Mouse (Mus musculus) heart, embryonic 14.5 days (tissue): ENCODE results near the gene Gstp1. TPM values are rescaled to one million over a fixed set of nuclear protein-coding genes. Genes with fewer than 3 reads are reported as not detected.
A peak's percentile ranks its signal among the peaks of the same experiment; 100 is the strongest.

ENCODE experiments used
- ATAC-seq: fragments of 200-750 bp; cut with Nextera tagmentation; 2 replicates; pipeline ENCODE4 v1.8.0; 2017; ENCODE audit warnings: low read depth, moderate TSS enrichment; ENCODE audit not compliant: insufficient number of reproducible peaks, insufficient read depth, low FRiP score
- H3K27ac ChIP-seq, 2 experiments: fragments of 200-500 bp in 1 of 2; fragments of 300-500 bp in 1 of 2; sonication (generic) in 1 of 2; replicated peaks in 1 of 2; 2 replicates each; pipeline ENCODE4 v1.5.1; 2012 to 2014; ENCODE audit warnings: low read depth in 2 of 2, low read length in 2 of 2, control low read depth in 1 of 2, mild to moderate bottlenecking in 1 of 2, mixed read lengths in 1 of 2; ENCODE audit not compliant: control insufficient read depth in 1 of 2, insufficient read depth in 1 of 2
- H3K27me3 ChIP-seq: fragments of 300-500 bp; sonication (generic); 2 replicates; pipeline ENCODE4 v1.6.1; 2014; ENCODE audit warnings: mild to moderate bottlenecking, low read length, control low read depth; ENCODE audit not compliant: control insufficient read depth, insufficient read depth
- H3K36me3 ChIP-seq: fragments of 300-500 bp; sonication (generic); 2 replicates; pipeline ENCODE4 v1.6.1; 2014; ENCODE audit warnings: mild to moderate bottlenecking, control low read depth, low read length, mixed read lengths; ENCODE audit not compliant: control insufficient read depth, insufficient read depth
- H3K4me1 ChIP-seq, 2 experiments: fragments of 200-500 bp in 1 of 2; fragments of 300-500 bp in 1 of 2; sonication (generic) in 1 of 2; 2 replicates each; pipeline ENCODE4 v1.6.1; 2012 to 2014; ENCODE audit warnings: low read length in 2 of 2, control low read depth in 1 of 2, mixed read lengths in 1 of 2; ENCODE audit not compliant: control insufficient read depth in 2 of 2, insufficient read depth in 2 of 2
- H3K4me2 ChIP-seq: fragments of 300-500 bp; sonication (generic); 2 replicates; pipeline ENCODE4 v1.6.1; 2014; ENCODE audit warnings: mild to moderate bottlenecking, low read length
- H3K4me3 ChIP-seq, 2 experiments: fragments of 200-500 bp in 1 of 2; fragments of 300-500 bp in 1 of 2; sonication (generic) in 1 of 2; 2 replicates each; pipeline ENCODE4 v1.5.1; 2012 to 2014; ENCODE audit warnings: low read length in 2 of 2, mild to moderate bottlenecking in 2 of 2, control low read depth in 1 of 2, low read depth in 1 of 2, moderate library complexity in 1 of 2; ENCODE audit not compliant: control insufficient read depth in 1 of 2, insufficient read depth in 1 of 2
- H3K9ac ChIP-seq: fragments of 300-500 bp; sonication (generic); 2 replicates; pipeline ENCODE4 v1.6.1; 2014; ENCODE audit warnings: mild to moderate bottlenecking, low read length
- H3K9me3 ChIP-seq: fragments of 300-500 bp; sonication (generic); 2 replicates; pipeline ENCODE4 v1.6.1; 2016; ENCODE audit warnings: low read length, control low read depth; ENCODE audit not compliant: control insufficient read depth
- WGBS: fragments of 180-500 bp; shearing (Covaris S2); extraction: QIAGEN DNeasy Blood & Tissue Kit; methylation state at CpG from one replicate; pipeline ENCODE4 v1.1.7; 2014; 5-methylcytosine and 5-hydroxymethylcytosine counted together
- polyA plus RNA-seq: library from polyadenylated mRNA; unstranded; fragments of >200 nt; fragmentation: Nextera tagmentation; extraction: Ambion mirVana; gene quantifications from 2 replicates; pipeline ENCODE4 v1.2.1, GENCODE M21; 2014

The Gstp1 gene
- polyA plus RNA-seq, 1 experiment from 2014 or later, result 399 TPM

- H3K36me3 ChIP-seq, result peaks cover 5% of the 10 kb centered on the region; the same call in 1 of the 2 replicates
- no peak for ATAC-seq
- no peaks in the 10 kb centered on the region for H3K27me3 ChIP-seq
- no peak overlapping the region; the same call in 1 of the 2 replicates for H3K9ac ChIP-seq
- H3K4me3 ChIP-seq, result no peak overlapping the region
- H3K9me3 ChIP-seq, result no peaks in the 10 kb centered on the region
- peaks cover 3 to 6% of the 10 kb centered on the region in 2 experiments for H3K4me1 ChIP-seq
- H3K27ac ChIP-seq, result no peak overlapping the region
- H3K4me2 ChIP-seq, result no peak overlapping the region
- WGBS, result 78% methylated on average over 12 of the region's 12 CpGs
Measured at GRCm38 (mm10) chr19:4036327-4037045, 1.3 kb downstream of the Gstp1 start.

GRCm38 (mm10) chr19:4033742-4034141 lies 4.0 kb downstream of the Gstp1 start:
- H3K4me3 ChIP-seq, result no peak overlapping the region
- ATAC-seq, result no peak

DNA sequence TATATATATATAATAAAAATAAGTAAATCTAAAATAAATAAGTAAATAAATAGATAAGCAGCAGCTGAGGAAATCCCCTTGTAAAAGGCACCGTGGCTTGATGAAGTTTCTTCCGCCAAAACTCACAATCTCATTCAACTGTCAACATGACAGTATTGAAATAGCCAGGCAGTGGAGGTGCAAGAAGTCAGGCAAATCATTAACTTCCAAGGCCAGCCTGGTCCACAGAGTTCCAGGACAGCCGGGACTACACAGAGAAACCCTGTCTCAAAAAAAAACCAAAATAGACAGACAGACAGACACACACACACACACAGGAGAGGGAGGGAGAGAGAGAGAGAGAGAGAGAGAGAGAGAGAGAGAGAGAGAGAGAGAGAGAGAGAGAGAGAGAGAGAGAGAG lies 4.5 kb downstream of the Gstp1 start:
- 70% methylated on average over 3 of the region's 3 CpGs for WGBS
- H3K4me3 ChIP-seq, result no peak overlapping the region
- no peak for ATAC-seq
- no peaks in the 10 kb centered on the region for H3K9me3 ChIP-seq
- H3K27me3 ChIP-seq, result no peaks in the 10 kb centered on the region
- H3K9ac ChIP-seq, result no peak overlapping the region
- H3K27ac ChIP-seq, result no peak overlapping the region
- H3K4me2 ChIP-seq, result no peak overlapping the region
- peaks cover 5% of the 10 kb centered on the region; the same call in 1 of the 2 replicates for H3K36me3 ChIP-seq
- peaks cover 3 to 4% of the 10 kb centered on the region in 2 experiments for H3K4me1 ChIP-seq

More at GRCm38 (mm10) chr19:4033742-4034141, 4.0 kb downstream of the Gstp1 start:
- H3K4me1 ChIP-seq, result peaks cover 3 to 6% of the 10 kb centered on the region in 2 experiments
- H3K9ac ChIP-seq, result no peak overlapping the region
- no peak overlapping the region for H3K27ac ChIP-seq
- no peaks in the 10 kb centered on the region for H3K9me3 ChIP-seq
- no peaks in the 10 kb centered on the region for H3K27me3 ChIP-seq
- peaks cover 5% of the 10 kb centered on the region; the same call in 1 of the 2 replicates for H3K36me3 ChIP-seq
- WGBS, result 62% methylated on average over 5 of the region's 5 CpGs
- H3K4me2 ChIP-seq, result no peak overlapping the region

DNA sequence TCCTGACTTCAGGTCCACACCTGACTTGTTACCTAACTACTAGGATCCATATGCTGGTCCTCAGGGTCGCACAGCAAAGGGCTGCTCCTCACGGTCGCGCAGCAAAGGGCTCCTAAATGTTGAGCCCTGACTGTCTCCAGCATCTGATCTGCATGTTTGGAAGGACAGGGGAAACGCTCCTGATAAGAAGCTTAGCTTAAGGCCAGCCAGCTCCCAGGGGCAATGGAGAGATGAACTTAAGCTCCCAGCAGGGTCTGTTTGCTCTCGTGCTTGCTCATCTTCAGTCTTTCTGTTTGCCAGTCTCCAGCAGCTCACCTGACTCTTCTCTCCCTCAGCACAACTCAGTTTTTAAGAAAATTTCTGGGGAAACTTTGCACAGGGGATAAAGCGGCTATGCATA lies 5.1 kb downstream of the Gstp1 start:
- Histone ChIP-seq H3K4me3 (no peak overlapping the region), H3K36me3 (peaks cover 5% of the 10 kb centered on the region; the same call in 1 of the 2 replicates), H3K9me3 (no peaks in the 10 kb centered on the region), H3K4me2 (no peak overlapping the region), H3K27ac (no peak overlapping the region), H3K4me1 (peaks cover 0 to 3% of the 10 kb centered on the region in 2 experiments; a peak in 1 of 4 replicates), H3K27me3 (no peaks in the 10 kb centered on the region), H3K9ac (no peak overlapping the region)
- no peak for ATAC-seq
- 41% methylated on average over 7 of the region's 7 CpGs for WGBS

DNA sequence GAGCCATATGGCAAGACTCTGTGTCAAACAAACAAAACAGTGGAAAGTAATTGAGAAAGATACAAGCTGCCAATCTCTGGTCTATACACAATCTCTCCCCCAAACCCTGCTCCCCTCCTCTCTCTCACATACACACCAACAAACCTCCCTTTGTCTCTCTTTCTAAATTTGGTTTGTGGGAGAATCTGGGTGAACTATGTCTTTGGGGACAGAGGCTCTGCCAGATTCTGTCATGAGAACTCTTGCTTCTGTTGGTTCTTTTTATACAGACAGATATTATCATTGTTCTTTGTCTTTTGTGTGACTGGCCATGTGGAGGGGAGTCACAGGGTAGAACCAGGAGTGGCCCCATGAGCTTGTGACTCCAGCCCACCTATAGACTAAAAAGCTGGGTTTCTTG lies 10.2 kb downstream of the Gstp1 start:
- Histone ChIP-seq H3K4me3 (no peak overlapping the region), H3K9me3 (peaks cover 4% of the 10 kb centered on the region), H3K4me2 (no peak overlapping the region), H3K36me3 (no peaks in the 10 kb centered on the region), H3K27ac (no peak overlapping the region), H3K27me3 (no peaks in the 10 kb centered on the region), H3K4me1 (no peaks in the 10 kb centered on the region), H3K9ac (no peak overlapping the region)
- no peak for ATAC-seq

DNA sequence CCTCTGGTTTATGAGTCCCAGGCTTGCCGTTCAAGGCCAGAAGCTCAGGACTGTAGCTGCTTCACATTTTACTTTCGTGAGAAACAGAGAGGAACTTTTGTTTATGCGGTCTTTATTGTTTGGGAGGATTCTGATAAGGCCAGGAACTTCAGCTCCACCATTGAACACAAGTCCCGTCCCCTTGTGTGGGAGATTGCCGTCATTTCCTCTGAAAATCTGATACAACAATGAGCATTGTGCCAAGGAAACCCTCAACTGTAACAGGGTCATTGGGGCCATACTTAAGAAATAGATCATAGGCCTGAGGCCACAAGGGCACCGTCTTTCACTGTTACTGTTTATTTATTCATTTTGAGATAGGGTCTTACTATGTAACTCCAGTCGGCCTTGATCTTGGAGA lies 14.6 kb downstream of the Gstp1 start:
- Histone ChIP-seq H3K4me2 (no peak overlapping the region), H3K36me3 (no peaks in the 10 kb centered on the region), H3K4me1 (peaks cover 2 to 4% of the 10 kb centered on the region in 2 experiments; a peak in 1 of 4 replicates), H3K9me3 (peaks cover 4% of the 10 kb centered on the region), H3K9ac (no peak overlapping the region), H3K4me3 (no peak overlapping the region), H3K27me3 (no peaks in the 10 kb centered on the region), H3K27ac (no peak overlapping the region)
- no peak for ATAC-seq
- WGBS, result 49% methylated on average over 7 of the region's 7 CpGs

GRCm38 (mm10) chr19:4018743-4019583 lies 18.8 kb downstream of the Gstp1 start:
- H3K4me3 ChIP-seq, result no peak overlapping the region
- peaks cover 2 to 4% of the 10 kb centered on the region in 2 experiments; a peak in 1 of 4 replicates for H3K4me1 ChIP-seq
- no peak overlapping the region for H3K27ac ChIP-seq
- ATAC-seq, result peak; percentile 60
- no peaks in the 10 kb centered on the region for H3K27me3 ChIP-seq
- no peak overlapping the region for H3K9ac ChIP-seq
- WGBS, result 34% methylated on average over 18 of the region's 18 CpGs
- H3K9me3 ChIP-seq, result no peaks in the 10 kb centered on the region
- H3K36me3 ChIP-seq, result no peaks in the 10 kb centered on the region
- no peak overlapping the region for H3K4me2 ChIP-seq
